Mouse (Mus musculus) frontal cortex, postnatal 36 days (tissue): ENCODE measurements at regions not wholly inside any gene's neighbourhood (a gene's known extent, or its start where the extent isn't known, plus 50 kb on each side); places are given as distances from the start of the nearest gene placed in this dataset.

ENCODE experiments used
- DNase-seq, 2 experiments: peaks; one replicate each; pipeline ENCODE4 v3.0.0; 2022; ENCODE audit warnings: low spot score in 2 of 2

GRCm38 (mm10) chr5:62339958-62340597, 425.9 kb downstream of the Arap2 start:
- DNase-seq = peak; percentile 25 to 44

- DNase-seq = no peak
Measured at GRCm38 (mm10) chr5:62320682-62321081, 445.3 kb downstream of the Arap2 start.

- DNase-seq = no peak
Measured at GRCm38 (mm10) chr5:62305561-62305960, 460.4 kb downstream of the Arap2 start.

- no peak for DNase-seq
Measured at GRCm38 (mm10) chr5:62296858-62297257, 469.1 kb downstream of the Arap2 start.
